Comparison of ENCODE assay signal across 15 mouse cellular contexts in genomic region chr14:55118852-55119251, GRCm38 (mm10). TPM values are rescaled to one million over a fixed set of nuclear protein-coding genes. Genes with fewer than 3 reads are reported as not detected.
DNase-seq lines count a peak whose midpoint lies in the region; ATAC-seq lines count a peak whose summit lies in the region.
"Had no signal": no experiment of that assay in that cellular context is flagged by ENCODE, and none has a peak within 500 bp of the region (broad histone marks: within the 10 kb centered on the region; RNA-seq: fewer than 3 reads in every experiment).

No protein-coding gene starts in this region.

- H3K4me2 ChIP-seq in intestine, embryonic 16.5 days (ENCODE audit: low read depth, low read length): no peak overlapping the region
- H3K4me2 ChIP-seq: kidney, embryonic 15.5 days; neural tube, embryonic 15.5 days had no signal

- no peak for ATAC-seq in megakaryocyte-erythroid progenitor cell, adult 5-6 weeks (replicated peaks; ENCODE audit: low FRiP score, low TSS enrichment, poor library complexity, severe bottlenecking)
- ATAC-seq in intestine, embryonic 16.5 days: no peak

- no peak overlapping the region for H3K27ac ChIP-seq in intestine, embryonic 16.5 days (ENCODE audit: low read length)
- H3K27ac ChIP-seq: heart, adult 2 months; kidney, embryonic 15.5 days; neural tube, embryonic 15.5 days had no signal

- no peaks in the 10 kb centered on the region for H3K36me3 ChIP-seq in intestine, embryonic 16.5 days (ENCODE audit: control insufficient read depth, insufficient read depth, low read length)
- H3K36me3 ChIP-seq: kidney, embryonic 15.5 days; neural tube, embryonic 15.5 days had no signal

- peak; percentile 69 for DNase-seq in adrenal gland, adult 2 months
- DNase-seq in adrenal gland, postnatal 4 days (ENCODE audit: low spot score in 2 of 2): no peak
- DNase-seq in layer of hippocampus, adult 9-11 months: peak; percentile 80
- DNase-seq in layer of hippocampus, adult 9-10 months (ENCODE audit: low spot score): no peak
- DNase-seq in brain, adult 2 months (ENCODE audit: low read depth, low spot score): peak; percentile 97
- peak; percentile 91 to 92 for DNase-seq in cerebellum, postnatal 36 days
- DNase-seq: heart, postnatal 14 days; liver; lung, adult 2 months had no signal

- no peaks in the 10 kb centered on the region for H3K9me3 ChIP-seq in intestine, embryonic 16.5 days (ENCODE audit: control insufficient read depth, low read length)
- H3K9me3 ChIP-seq: kidney, embryonic 15.5 days; neural tube, embryonic 15.5 days had no signal

- peaks cover 21% of the 10 kb centered on the region for H3K4me1 ChIP-seq in intestine, embryonic 16.5 days (ENCODE audit: control insufficient read depth, insufficient read depth, low read length)

- peaks cover 17% of the 10 kb centered on the region for H3K27me3 ChIP-seq in intestine, embryonic 16.5 days (replicated peaks; ENCODE audit: control insufficient read depth, insufficient read depth, low read length)

- H3K9ac ChIP-seq in intestine, embryonic 16.5 days (ENCODE audit: low read depth, low read length): no peak overlapping the region
- H3K9ac ChIP-seq: kidney, embryonic 15.5 days; neural tube, embryonic 15.5 days had no signal

- H3K4me3 ChIP-seq in intestine, embryonic 16.5 days (ENCODE audit: low read length): no peak overlapping the region
- H3K4me3 ChIP-seq: heart, adult 2 months; kidney, embryonic 15.5 days; neural tube, embryonic 15.5 days had no signal

- WGBS in intestine, embryonic 16.5 days: 81% methylated on average over 4 of the region's 4 CpGs

RNA-seq across cellular contexts. Expression of gene Jph4, which starts 2.1 kb away (rescaled TPM):
- total RNA-seq in adrenal gland, adult 2 months (2021): 1 to 10 TPM; 2.5 to 3.0 TPM
- 4.0 and 6.8 TPM in 2 replicates for polyA plus RNA-seq in adrenal gland, adult 2 months (2012; rRNA removed)
- 10 to 100 TPM; 11.9 to 14.8 TPM for total RNA-seq in adrenal gland, postnatal 4 days (2021)
- not detected in 2 replicates for total RNA-seq in megakaryocyte-erythroid progenitor cell, adult 5-6 weeks (2014; fragmentation: Nextera tagmentation)
- total RNA-seq in megakaryocyte-erythroid progenitor cell, adult 5-6 weeks (2017): 0.05 TPM in 1 of 2 replicates, not detected in the other
- polyA plus RNA-seq in intestine, embryonic 16.5 days (2015; fragmentation: Nextera tagmentation; extraction: Ambion mirVana): 0.82 and 1.2 TPM in 2 replicates
- total RNA-seq: megakaryocyte progenitor cell, adult 5-6 weeks had no signal

RNA-seq across cellular contexts. Expression of gene Ap1g2, which starts 12.5 kb away (rescaled TPM):
- total RNA-seq in adrenal gland, adult 2 months (2021): 10 to 100 TPM; 21.9 to 24.8 TPM
- polyA plus RNA-seq in adrenal gland, adult 2 months (2012; rRNA removed): 27.3 and 30.3 TPM in 2 replicates
- 10 to 100 TPM; 30.3 to 34.0 TPM for total RNA-seq in adrenal gland, postnatal 4 days (2021)
- 66.7 and 109 TPM in 2 replicates for total RNA-seq in megakaryocyte-erythroid progenitor cell, adult 5-6 weeks (2014; fragmentation: Nextera tagmentation)
- total RNA-seq in megakaryocyte-erythroid progenitor cell, adult 5-6 weeks (2017): 13.3 and 27.0 TPM in 2 replicates
- polyA plus RNA-seq in intestine, embryonic 16.5 days (2015; fragmentation: Nextera tagmentation; extraction: Ambion mirVana): 106 and 120 TPM in 2 replicates

RNA-seq across cellular contexts. Expression of gene Thtpa, which starts 24.3 kb away (rescaled TPM):
- total RNA-seq in adrenal gland, adult 2 months (2021): 10 to 100 TPM; 11.6 to 21.6 TPM
- 6.0 and 6.7 TPM in 2 replicates for polyA plus RNA-seq in adrenal gland, adult 2 months (2012; rRNA removed)
- total RNA-seq in adrenal gland, postnatal 4 days (2021): 10 to 100 TPM; 21.0 to 21.3 TPM
- 9.2 and 10.4 TPM in 2 replicates for total RNA-seq in megakaryocyte-erythroid progenitor cell, adult 5-6 weeks (2014; fragmentation: Nextera tagmentation)
- total RNA-seq in megakaryocyte-erythroid progenitor cell, adult 5-6 weeks (2017): 5.1 and 6.4 TPM in 2 replicates
- 17.9 and 20.7 TPM in 2 replicates for polyA plus RNA-seq in intestine, embryonic 16.5 days (2015; fragmentation: Nextera tagmentation; extraction: Ambion mirVana)

RNA-seq across cellular contexts. Expression of gene Zfhx2, which starts 26.7 kb away (rescaled TPM):
- total RNA-seq in adrenal gland, adult 2 months (2021): 1 to 10 TPM; 6.3 to 7.3 TPM
- polyA plus RNA-seq in adrenal gland, adult 2 months (2012; rRNA removed): 3.0 and 4.2 TPM in 2 replicates
- total RNA-seq in adrenal gland, postnatal 4 days (2021): 10 to 100 TPM; 11.9 to 13.5 TPM
- 5.6 and 7.8 TPM in 2 replicates for total RNA-seq in megakaryocyte-erythroid progenitor cell, adult 5-6 weeks (2014; fragmentation: Nextera tagmentation)
- total RNA-seq in megakaryocyte-erythroid progenitor cell, adult 5-6 weeks (2017): 0.19 and 1.4 TPM in 2 replicates
- 2.7 and 3.0 TPM in 2 replicates for polyA plus RNA-seq in intestine, embryonic 16.5 days (2015; fragmentation: Nextera tagmentation; extraction: Ambion mirVana)

Comparison
In these comparisons a context has a peak if more than half of its experiments do, and no peak if none do; other contexts are left out.
1. DNase-seq: peak in adrenal gland, adult 2 months (single experiment), layer of hippocampus, adult 9-11 months (single experiment), brain, adult 2 months (single experiment) and cerebellum, postnatal 36 days (2 of 2); none in adrenal gland, postnatal 4 days (0 of 2) and layer of hippocampus, adult 9-10 months (single experiment).